Mouse (Mus musculus) cerebellum, adult 11-12 months (tissue): ENCODE measurements at regions not wholly inside any gene's neighbourhood (a gene's known extent, or its start where the extent isn't known, plus 50 kb on each side); places are given as distances from the start of the nearest gene placed in this dataset.
"Not testable (repeated sequence)": the region's sequence is repeated elsewhere in the genome, so short reads cannot be mapped to it uniquely, and the experiment has no call there.

Source experiments
- DNase-seq: peaks from one replicate; pipeline ENCODE4 v3.0.0; 2022

DNA sequence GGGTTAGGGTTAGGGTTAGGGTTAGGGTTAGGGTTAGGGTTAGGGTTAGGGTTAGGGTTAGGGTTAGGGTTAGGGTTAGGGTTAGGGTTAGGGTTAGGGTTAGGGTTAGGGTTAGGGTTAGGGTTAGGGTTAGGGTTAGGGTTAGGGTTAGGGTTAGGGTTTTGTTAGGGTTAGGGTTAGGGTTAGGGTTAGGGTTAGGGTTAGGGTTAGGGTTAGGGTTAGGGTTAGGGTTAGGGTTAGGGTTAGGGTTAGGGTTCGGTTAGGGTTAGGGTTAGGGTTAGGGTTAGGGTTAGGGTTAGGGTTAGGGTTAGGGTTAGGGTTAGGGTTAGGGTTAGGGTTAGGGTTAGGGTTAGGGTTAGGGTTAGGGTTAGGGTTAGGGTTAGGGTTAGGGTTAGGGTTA lies 124.7 kb upstream of the Fgf14 start:
- DNase-seq, result not testable (repeated sequence)

DNA sequence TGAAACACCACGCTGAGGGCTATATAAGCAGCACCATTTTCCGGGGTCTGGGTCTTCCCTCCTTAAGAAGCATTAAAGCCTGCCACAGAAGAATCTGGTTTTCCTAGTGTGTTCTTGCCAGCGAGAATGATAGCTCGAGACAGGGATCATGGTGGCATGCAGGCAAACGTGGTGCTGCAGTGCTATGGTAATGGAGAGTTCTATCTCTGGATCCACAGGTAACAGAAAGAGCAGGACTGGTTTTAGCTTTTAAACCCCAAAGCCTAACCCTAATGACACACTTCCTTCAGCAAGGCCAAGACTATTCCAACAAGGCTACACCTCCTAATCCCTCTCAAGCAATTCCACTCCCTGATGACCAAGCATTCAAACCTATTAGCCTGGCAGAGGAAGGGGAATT lies 123.5 kb upstream of the Fgf14 start:
- no peak for DNase-seq

DNA sequence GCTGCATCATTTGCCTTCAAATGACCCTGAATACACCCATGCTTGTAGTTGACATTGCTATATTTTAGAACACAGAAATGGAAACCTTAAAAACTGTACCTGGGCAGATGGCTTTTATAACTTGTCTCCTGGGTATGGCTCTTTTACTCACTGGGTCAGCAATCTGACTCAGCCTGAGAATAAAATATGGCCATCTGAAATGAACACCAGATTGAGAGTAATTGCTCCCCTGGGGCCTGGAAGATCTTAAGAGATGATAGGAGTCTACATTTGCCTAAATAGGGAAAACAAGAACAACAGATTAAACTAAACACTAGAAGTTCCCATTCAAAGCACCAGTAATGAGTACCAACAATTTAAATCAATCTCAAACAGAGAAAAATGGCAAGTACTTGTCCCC lies 98.5 kb upstream of the Fgf14 start:
- no peak for DNase-seq

DNA sequence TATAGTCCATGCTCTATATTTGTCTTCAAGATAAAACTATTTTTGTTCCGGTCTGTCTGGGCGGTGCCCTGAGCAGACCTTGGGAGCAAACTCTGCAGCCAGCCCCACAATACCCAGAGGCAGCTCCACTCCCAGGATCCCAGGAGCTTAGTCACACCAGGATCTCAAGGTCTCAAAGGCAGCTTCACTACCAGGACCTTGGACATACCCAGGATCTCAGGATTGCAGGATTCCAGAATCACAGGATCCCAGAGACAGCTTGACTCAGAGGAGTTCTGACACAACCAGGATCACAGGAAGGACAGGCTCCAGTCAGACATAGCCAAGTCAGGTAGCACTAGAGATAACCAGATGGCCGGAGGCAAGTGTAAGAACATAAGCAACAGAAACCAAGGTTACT lies 91.1 kb upstream of the Fgf14 start:
- DNase-seq, result peak; percentile 73

DNA sequence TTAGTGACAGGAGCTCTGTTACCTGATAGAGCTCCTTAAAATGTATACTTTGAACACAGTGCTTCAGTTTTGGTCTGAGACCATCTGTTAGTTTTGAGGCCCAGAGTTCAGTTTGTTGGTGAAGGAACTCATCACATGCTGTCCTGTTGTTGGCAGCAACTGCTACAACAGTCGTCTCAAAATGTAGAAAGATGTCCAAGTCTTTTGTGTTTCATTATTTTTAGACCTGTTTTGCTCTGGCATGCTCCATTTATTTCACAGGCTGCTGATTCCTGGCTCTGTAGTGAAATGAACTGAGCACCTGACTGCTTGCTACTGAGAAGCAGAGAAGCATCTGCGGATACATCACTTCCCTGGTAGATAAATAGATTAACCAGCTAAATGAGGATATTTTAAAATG lies 90.3 kb upstream of the Fgf14 start:
- DNase-seq, result peak; percentile 88

DNA sequence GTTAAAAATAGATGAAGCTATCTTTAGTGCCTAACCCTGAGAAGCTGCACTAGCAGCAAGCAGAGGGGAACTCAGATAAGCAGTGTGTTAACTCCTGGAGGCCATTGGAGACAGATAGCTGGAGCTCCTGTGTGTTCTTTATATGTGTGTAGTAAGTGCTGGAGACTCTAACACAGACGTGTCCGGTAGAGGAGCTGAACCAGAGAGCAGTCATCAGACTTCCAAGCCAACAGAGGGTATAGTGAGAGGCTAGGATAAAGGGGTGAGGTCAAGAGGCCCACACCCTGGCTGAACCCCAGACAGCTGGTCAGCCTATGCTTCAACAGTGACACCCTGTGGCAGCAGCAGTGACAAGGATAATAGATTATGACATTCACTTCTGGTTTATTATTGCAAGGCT lies 65.6 kb upstream of the Fgf14 start:
- DNase-seq, result peak; percentile 52
